Mouse (Mus musculus): ENCODE results near the gene Tmem151a. TPM values are rescaled to one million over a fixed set of nuclear protein-coding genes. Genes with fewer than 3 reads are reported as not detected.
"Not testable (repeated sequence)": the region's sequence is repeated elsewhere in the genome, so short reads cannot be mapped to it uniquely, and the experiment has no call there.

Tmem151a gene
- polyA plus RNA-seq, 1 experiment from 2014 or later = 4.7 TPM

DNA sequence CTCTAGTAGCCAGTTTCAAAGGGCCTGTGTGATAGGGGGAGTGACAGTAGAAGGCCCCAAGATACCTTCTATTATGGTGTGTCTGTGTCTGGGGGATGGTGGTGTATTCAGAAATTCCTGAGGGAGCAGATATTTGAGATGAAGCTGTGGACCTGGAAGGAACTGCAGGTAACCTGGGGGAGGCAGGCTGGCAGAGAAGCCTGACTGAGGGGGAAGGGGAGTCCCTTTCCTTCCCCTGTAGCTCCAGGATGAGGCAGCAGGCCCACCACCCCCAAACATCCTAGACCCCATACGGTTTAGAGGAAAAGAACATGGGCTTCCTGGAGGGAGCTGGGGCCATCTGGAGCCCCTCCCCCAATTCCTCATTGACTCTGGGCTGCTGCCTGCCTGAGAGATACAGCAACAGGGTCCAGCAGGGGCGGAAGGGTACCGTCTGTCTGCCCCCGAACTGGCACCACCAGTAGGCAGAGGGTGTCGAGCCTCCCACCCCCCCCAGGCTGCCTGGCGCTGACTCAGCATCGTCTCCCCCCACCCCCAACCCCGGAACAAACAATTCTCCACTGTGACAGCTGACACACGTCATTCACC is 10.7 kb upstream of the Tmem151a start:
- Histone ChIP-seq H3K4me3 (ENCODE audit: low read length) (no peak overlapping the region), H3K9ac (ENCODE audit: low read depth, low read length) (peak overlapping the region; percentile 39; the same call in 1 of the 2 replicates), H3K4me1 (ENCODE audit: control insufficient read depth, insufficient read depth, low read length) (peaks cover 27% of the 10 kb centered on the region), H3K27ac (ENCODE audit: low read length) (no peak overlapping the region), H3K4me2 (ENCODE audit: low read depth, low read length) (no peak overlapping the region), H3K9me3 (ENCODE audit: control insufficient read depth, low read length) (no peaks in the 10 kb centered on the region), H3K36me3 (ENCODE audit: control insufficient read depth, insufficient read depth, low read length) (peaks cover 8% of the 10 kb centered on the region), H3K27me3 (replicated peaks; ENCODE audit: control insufficient read depth, insufficient read depth, low read length) (no peaks in the 10 kb centered on the region)
- WGBS = 14% methylated on average over 9 of the region's 9 CpGs
- no peak for ATAC-seq

DNA sequence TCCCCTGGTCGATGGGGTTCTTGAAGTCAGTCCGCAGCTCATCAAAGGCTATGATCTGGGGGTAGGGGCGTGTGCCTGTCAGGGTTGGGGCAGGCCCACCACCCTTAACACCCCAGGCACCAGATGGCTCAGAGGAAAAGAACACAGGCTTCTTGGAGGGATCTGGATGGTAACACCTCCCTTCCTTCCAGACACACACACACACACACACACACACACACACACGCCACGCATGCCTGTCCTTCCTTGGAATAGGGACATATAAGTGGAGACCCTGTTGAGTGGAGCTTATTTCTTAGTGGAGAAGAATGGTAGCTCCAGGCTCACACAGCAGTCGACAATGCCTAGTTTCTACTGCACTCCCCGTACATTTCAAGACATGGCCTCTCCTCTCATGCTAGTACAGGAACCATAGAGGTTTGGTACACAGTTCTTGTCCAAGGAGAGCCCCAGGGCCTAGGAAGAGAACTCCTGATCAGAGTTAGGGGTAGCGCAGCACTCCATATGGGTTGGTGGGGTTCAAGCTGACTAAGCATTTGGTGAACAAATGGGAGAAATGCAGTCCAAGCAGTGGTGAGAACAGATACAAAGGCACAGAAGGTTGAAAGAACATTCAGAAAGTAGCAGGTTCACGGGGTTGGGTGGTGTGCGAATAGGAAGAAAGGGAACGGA is 9.6 kb upstream of the Tmem151a start:
- WGBS = 43% methylated on average over 11 of the region's 11 CpGs
- H3K4me1 ChIP-seq (ENCODE audit: control insufficient read depth, insufficient read depth, low read length) = peaks cover 27% of the 10 kb centered on the region
- no peak; the same call in 1 of the 2 replicates for ATAC-seq
- no peaks in the 10 kb centered on the region for H3K27me3 ChIP-seq (replicated peaks; ENCODE audit: control insufficient read depth, insufficient read depth, low read length)
- H3K9ac ChIP-seq (ENCODE audit: low read depth, low read length) = no peak overlapping the region
- H3K36me3 ChIP-seq (ENCODE audit: control insufficient read depth, insufficient read depth, low read length) = peaks cover 2% of the 10 kb centered on the region
- H3K9me3 ChIP-seq (ENCODE audit: control insufficient read depth, low read length) = no peaks in the 10 kb centered on the region
- H3K4me3 ChIP-seq (ENCODE audit: low read length) = no peak overlapping the region
- H3K4me2 ChIP-seq (ENCODE audit: low read depth, low read length) = no peak overlapping the region
- H3K27ac ChIP-seq (ENCODE audit: low read length) = no peak overlapping the region

DNA sequence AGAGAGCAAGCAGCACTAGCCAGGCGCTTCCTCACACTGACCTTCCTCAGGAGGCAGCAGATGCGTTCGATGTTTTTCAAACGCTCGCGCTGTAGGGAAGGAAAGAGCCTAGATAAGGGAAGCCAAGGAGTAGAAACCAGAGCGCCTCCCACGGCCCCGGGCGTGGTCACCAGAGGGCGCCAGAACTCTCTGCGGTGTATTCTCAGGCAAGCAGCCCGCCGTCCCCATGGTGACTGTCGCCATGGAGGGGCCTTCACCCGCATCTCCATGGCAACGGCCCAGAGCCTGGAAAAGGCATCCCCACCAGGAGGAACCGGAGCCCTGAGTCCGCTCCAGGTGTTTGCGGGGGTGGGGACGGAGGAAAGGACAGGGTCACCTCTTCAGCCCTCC is 8.9 kb upstream of the Tmem151a start:
- no peak overlapping the region for H3K4me2 ChIP-seq (ENCODE audit: low read depth, low read length)
- no peaks in the 10 kb centered on the region for H3K27me3 ChIP-seq (replicated peaks; ENCODE audit: control insufficient read depth, insufficient read depth, low read length)
- WGBS = under 1% methylated on average over 21 of the region's 21 CpGs
- no peaks in the 10 kb centered on the region for H3K9me3 ChIP-seq (ENCODE audit: control insufficient read depth, low read length)
- ATAC-seq = peak; percentile 70
- no peak overlapping the region for H3K4me3 ChIP-seq (ENCODE audit: low read length)
- H3K36me3 ChIP-seq (ENCODE audit: control insufficient read depth, insufficient read depth, low read length) = peaks cover 2% of the 10 kb centered on the region
- H3K27ac ChIP-seq (ENCODE audit: low read length) = no peak overlapping the region
- no peak overlapping the region for H3K9ac ChIP-seq (ENCODE audit: low read depth, low read length)
- H3K4me1 ChIP-seq (ENCODE audit: control insufficient read depth, insufficient read depth, low read length) = peaks cover 30% of the 10 kb centered on the region

GRCm38 (mm10) chr19:5093481-5094242 is 8.3 kb upstream of the Tmem151a start:
- no peak overlapping the region for H3K4me2 ChIP-seq (ENCODE audit: low read depth, low read length)
- peaks cover 31% of the 10 kb centered on the region for H3K4me1 ChIP-seq (ENCODE audit: control insufficient read depth, insufficient read depth, low read length)
- no peak overlapping the region for H3K4me3 ChIP-seq (ENCODE audit: low read length)
- no peaks in the 10 kb centered on the region for H3K9me3 ChIP-seq (ENCODE audit: control insufficient read depth, low read length)
- WGBS = 70% methylated on average over 12 of the region's 12 CpGs
- H3K9ac ChIP-seq (ENCODE audit: low read depth, low read length) = no peak overlapping the region; the same call in 1 of the 2 replicates
- H3K27ac ChIP-seq (ENCODE audit: low read length) = no peak overlapping the region
- ATAC-seq = no peak
- peaks cover 2% of the 10 kb centered on the region for H3K36me3 ChIP-seq (ENCODE audit: control insufficient read depth, insufficient read depth, low read length)
- H3K27me3 ChIP-seq (replicated peaks; ENCODE audit: control insufficient read depth, insufficient read depth, low read length) = no peaks in the 10 kb centered on the region

GRCm38 (mm10) chr19:5092083-5092482 is 6.8 kb upstream of the Tmem151a start:
- Histone ChIP-seq H3K4me2 (ENCODE audit: low read depth, low read length) (no peak overlapping the region), H3K9ac (ENCODE audit: low read depth, low read length) (no peak overlapping the region), H3K36me3 (ENCODE audit: control insufficient read depth, insufficient read depth, low read length) (peaks cover 2% of the 10 kb centered on the region), H3K9me3 (ENCODE audit: control insufficient read depth, low read length) (no peaks in the 10 kb centered on the region), H3K27me3 (replicated peaks; ENCODE audit: control insufficient read depth, insufficient read depth, low read length) (no peaks in the 10 kb centered on the region), H3K4me3 (ENCODE audit: low read length) (no peak overlapping the region), H3K4me1 (ENCODE audit: control insufficient read depth, insufficient read depth, low read length) (peaks cover 25% of the 10 kb centered on the region), H3K27ac (ENCODE audit: low read length) (no peak overlapping the region)
- WGBS = 88% methylated on average over 10 of the region's 10 CpGs
- ATAC-seq = no peak

GRCm38 (mm10) chr19:5089324-5089723 is 4.0 kb upstream of the Tmem151a start:
- WGBS = 93% methylated on average over 4 of the region's 4 CpGs
- H3K4me1 ChIP-seq (ENCODE audit: control insufficient read depth, insufficient read depth, low read length) = peaks cover 21% of the 10 kb centered on the region
- H3K9ac ChIP-seq (ENCODE audit: low read depth, low read length) = peak overlapping the region; percentile 81
- H3K27ac ChIP-seq (ENCODE audit: low read length) = no peak overlapping the region
- H3K4me3 ChIP-seq (ENCODE audit: low read length) = peak overlapping the region; percentile 71
- peaks cover 21% of the 10 kb centered on the region for H3K27me3 ChIP-seq (replicated peaks; ENCODE audit: control insufficient read depth, insufficient read depth, low read length)
- peak overlapping the region; percentile 73 for H3K4me2 ChIP-seq (ENCODE audit: low read depth, low read length)
- no peaks in the 10 kb centered on the region for H3K9me3 ChIP-seq (ENCODE audit: control insufficient read depth, low read length)
- ATAC-seq = no peak
- H3K36me3 ChIP-seq (ENCODE audit: control insufficient read depth, insufficient read depth, low read length) = peaks cover 2% of the 10 kb centered on the region

- Histone ChIP-seq H3K4me1 (ENCODE audit: control insufficient read depth, insufficient read depth, low read length) (peaks cover 17% of the 10 kb centered on the region), H3K9ac (ENCODE audit: low read depth, low read length) (peak within 1 kb of the TSS; percentile 81), H3K36me3 (ENCODE audit: control insufficient read depth, insufficient read depth, low read length) (peaks cover 2% of the 10 kb centered on the region), H3K27ac (ENCODE audit: low read length) (peak within 1 kb of the TSS; percentile 90), H3K27me3 (replicated peaks; ENCODE audit: control insufficient read depth, insufficient read depth, low read length) (peaks cover 32% of the 10 kb centered on the region), H3K9me3 (ENCODE audit: control insufficient read depth, low read length) (no peaks in the 10 kb centered on the region), H3K4me2 (ENCODE audit: low read depth, low read length) (peak within 1 kb of the TSS; percentile 73), H3K4me3 (ENCODE audit: low read length) (peak within 1 kb of the TSS; percentile 71)
- WGBS = under 1% methylated on average over 58 of the region's 58 CpGs
- peak; percentile 93 for ATAC-seq
These were observed 2.8 kb upstream of the Tmem151a start, which contains the start of gene Yif1a for GRCm38 (mm10) chr19:5087884-5088728. TSS of gene Yif1a (plus strand) at chr19:5088538.

- Histone ChIP-seq H3K27me3 (replicated peaks; ENCODE audit: control insufficient read depth, insufficient read depth, low read length) (peaks cover 47% of the 10 kb centered on the region), H3K4me1 (ENCODE audit: control insufficient read depth, insufficient read depth, low read length) (peaks cover 17% of the 10 kb centered on the region)
- not testable (repeated sequence) for H3K9ac ChIP-seq (ENCODE audit: low read depth, low read length); H3K9me3 ChIP-seq (ENCODE audit: control insufficient read depth, low read length); H3K4me2 ChIP-seq (ENCODE audit: low read depth, low read length); H3K4me3 ChIP-seq (ENCODE audit: low read length); H3K27ac ChIP-seq (ENCODE audit: low read length); H3K36me3 ChIP-seq (ENCODE audit: control insufficient read depth, insufficient read depth, low read length); ATAC-seq
- 48% methylated on average over 4 of the region's 4 CpGs for WGBS
These were observed 1.2 kb upstream of the Tmem151a start for GRCm38 (mm10) chr19:5086533-5086932.

- peak overlapping the region; percentile 91 for H3K4me2 ChIP-seq (ENCODE audit: low read depth, low read length)
- no peaks in the 10 kb centered on the region for H3K9me3 ChIP-seq (ENCODE audit: control insufficient read depth, low read length)
- H3K4me1 ChIP-seq (ENCODE audit: control insufficient read depth, insufficient read depth, low read length) = peaks cover 17% of the 10 kb centered on the region
- H3K4me3 ChIP-seq (ENCODE audit: low read length) = peak overlapping the region; percentile 56
- H3K9ac ChIP-seq (ENCODE audit: low read depth, low read length) = peak overlapping the region; percentile 48
- ATAC-seq = no peak
- no peaks in the 10 kb centered on the region for H3K36me3 ChIP-seq (ENCODE audit: control insufficient read depth, insufficient read depth, low read length)
- peaks cover 60% of the 10 kb centered on the region for H3K27me3 ChIP-seq (replicated peaks; ENCODE audit: control insufficient read depth, insufficient read depth, low read length)
- H3K27ac ChIP-seq (ENCODE audit: low read length) = no peak overlapping the region
- WGBS = under 1% methylated on average over 15 of the region's 15 CpGs
These were observed 542 bp downstream of the Tmem151a start for GRCm38 (mm10) chr19:5084834-5085144.
